In genomic region chr1:74124991-74125552, GRCm38 (mm10) we compare ENCODE assay signal across 8 mouse cellular contexts. TPM values are rescaled to one million over a fixed set of nuclear protein-coding genes. Genes with fewer than 3 reads are reported as not detected.
A peak's percentile ranks its signal among the peaks of the same experiment; 100 is the strongest.
DNase-seq lines count a peak whose midpoint lies in the region; ATAC-seq and TF ChIP-seq lines count a peak whose summit lies in the region.

Gene Rufy4, plus strand, starts transcription at chr1:74125541.

- ATAC-seq in embryonic facial prominence, embryonic 12.5 days (ENCODE audit: insufficient number of reproducible peaks, insufficient read depth, low FRiP score, low TSS enrichment) = peak; percentile 28; the same call in 1 of the 2 replicates
- peak; percentile 31; the same call in 1 of the 2 replicates for ATAC-seq in limb, embryonic 15.5 days (ENCODE audit: insufficient number of reproducible peaks, low FRiP score, low TSS enrichment, low read depth)
- ATAC-seq in midbrain, postnatal 0 days (ENCODE audit: low FRiP score) = peak; percentile 48

- 0 out of 2 replicates have a peak, but pooled peaks cover 7% of the 10 kb centered on the region for H3K4me1 ChIP-seq in embryonic facial prominence, embryonic 12.5 days
- peaks cover 32% of the 10 kb centered on the region for H3K4me1 ChIP-seq in heart, embryonic 10.5 days
- peaks cover 32% of the 10 kb centered on the region for H3K4me1 ChIP-seq in limb, embryonic 15.5 days
- H3K4me1 ChIP-seq in midbrain, postnatal 0 days (ENCODE audit: insufficient read depth, low read length) = no peaks in the 10 kb centered on the region

- H3K4me3 ChIP-seq in embryonic facial prominence, embryonic 12.5 days = peak within 1 kb of the TSS; percentile 58
- peak within 1 kb of the TSS; percentile 77 for H3K4me3 ChIP-seq in heart, embryonic 10.5 days
- H3K4me3 ChIP-seq in limb, embryonic 15.5 days = peak within 1 kb of the TSS; percentile 60
- H3K4me3 ChIP-seq in midbrain, postnatal 0 days (ENCODE audit: low read depth, low read length) = peak within 1 kb of the TSS; percentile 42

- H3K4me2 ChIP-seq in embryonic facial prominence, embryonic 12.5 days (replicated peaks) = peak within 1 kb of the TSS; percentile 97
- peak within 1 kb of the TSS; percentile 98 for H3K4me2 ChIP-seq in limb, embryonic 15.5 days
- H3K4me2 ChIP-seq in midbrain, postnatal 0 days (ENCODE audit: low read depth, low read length, poor library complexity, severe bottlenecking) = peak within 1 kb of the TSS; percentile 81

- H3K36me3 ChIP-seq in embryonic facial prominence, embryonic 12.5 days = no peaks in the 10 kb centered on the region
- H3K36me3 ChIP-seq in heart, embryonic 10.5 days = no peaks in the 10 kb centered on the region
- H3K36me3 ChIP-seq in limb, embryonic 15.5 days = no peaks in the 10 kb centered on the region
- H3K36me3 ChIP-seq in midbrain, postnatal 0 days (ENCODE audit: insufficient read depth, low read length) = no peaks in the 10 kb centered on the region

- peak; percentile 96 for DNase-seq in 416B (ENCODE audit: low read depth)
- peak; percentile 60 for DNase-seq in adrenal gland, postnatal 25 days
- DNase-seq in heart, embryonic 10.5 days (ENCODE audit: low spot score) = peak; percentile 87
- peak; percentile 84 for DNase-seq in kidney, adult 9 months
- DNase-seq in midbrain, postnatal 0 days (ENCODE audit: low spot score) = peak; percentile 87
- DNase-seq in spleen, postnatal 10 days (ENCODE audit: low spot score in 2 of 2) = peak; percentile 50 to 79

- peaks cover 33% of the 10 kb centered on the region for H3K27me3 ChIP-seq in embryonic facial prominence, embryonic 12.5 days
- H3K27me3 ChIP-seq in heart, embryonic 10.5 days (ENCODE audit: insufficient read depth, poor library complexity, severe bottlenecking) = peaks cover 69% of the 10 kb centered on the region
- peaks cover 27% of the 10 kb centered on the region; the same call in 1 of the 2 replicates for H3K27me3 ChIP-seq in limb, embryonic 15.5 days
- H3K27me3 ChIP-seq in midbrain, postnatal 0 days (ENCODE audit: insufficient read depth, low read length) = peaks cover 24% of the 10 kb centered on the region

- WGBS in embryonic facial prominence, embryonic 12.5 days = under 1% methylated on average over 12 of the region's 12 CpGs
- 1% methylated on average over 12 of the region's 12 CpGs for WGBS in heart, embryonic 10.5 days
- 0% methylated on average over 12 of the region's 12 CpGs for WGBS in limb, embryonic 15.5 days
- under 1% methylated on average over 12 of the region's 12 CpGs for WGBS in midbrain, postnatal 0 days

- no peak within 1 kb of the TSS for H3K27ac ChIP-seq in embryonic facial prominence, embryonic 12.5 days
- H3K27ac ChIP-seq in heart, embryonic 10.5 days = peak within 1 kb of the TSS; percentile 83
- peak within 1 kb of the TSS; percentile 43 for H3K27ac ChIP-seq in limb, embryonic 15.5 days
- no peak within 1 kb of the TSS for H3K27ac ChIP-seq in midbrain, postnatal 0 days (ENCODE audit: low read depth, low read length)

- H3K9me3 ChIP-seq in embryonic facial prominence, embryonic 12.5 days = no peaks in the 10 kb centered on the region
- H3K9me3 ChIP-seq in heart, embryonic 10.5 days = no peaks in the 10 kb centered on the region
- H3K9me3 ChIP-seq in limb, embryonic 15.5 days = no peaks in the 10 kb centered on the region
- no peaks in the 10 kb centered on the region for H3K9me3 ChIP-seq in midbrain, postnatal 0 days (ENCODE audit: low read length)

- peak; percentile 88 for TF ChIP-seq CTCF in midbrain, postnatal 0 days (IDR thresholded peaks at IDR 0.05)

- H3K9ac ChIP-seq in embryonic facial prominence, embryonic 12.5 days = peak within 1 kb of the TSS; percentile 75
- peak within 1 kb of the TSS; percentile 64 for H3K9ac ChIP-seq in limb, embryonic 15.5 days
- peak within 1 kb of the TSS; percentile 50; the same call in 1 of the 2 replicates for H3K9ac ChIP-seq in midbrain, postnatal 0 days (replicated peaks; ENCODE audit: low read length, poor library complexity, severe bottlenecking)

RNA-seq across cellular contexts. Expression of gene Rufy4, which starts in this region (rescaled TPM):
- total RNA-seq in adrenal gland, postnatal 25 days (2021) = 2.2 and 2.3 TPM in 2 replicates
- polyA plus RNA-seq in embryonic facial prominence, embryonic 12.5 days (2016; fragmentation: Nextera tagmentation; extraction: Ambion mirVana) = 0.22 and 0.26 TPM in 2 replicates
- 0.16 and 0.23 TPM in 2 replicates for polyA plus RNA-seq in heart, embryonic 10.5 days (2016; fragmentation: Nextera tagmentation; extraction: Ambion mirVana)
- polyA plus RNA-seq in limb, embryonic 15.5 days (2015; fragmentation: Nextera tagmentation; extraction: Ambion mirVana) = 0.35 and 0.84 TPM in 2 replicates
- 0.33 TPM in 1 of 2 replicates, not detected in the other for total RNA-seq in midbrain, postnatal 0 days (2014; rRNA removed)
- polyA plus RNA-seq in midbrain, postnatal 0 days (2015; fragmentation: Nextera tagmentation; extraction: Ambion mirVana) = 0.09 and 0.11 TPM in 2 replicates

Comparison
In these comparisons a context has a peak if more than half of its experiments do, and no peak if none do; other contexts are left out.
1. Peak in ATAC-seq, H3K4me3 ChIP-seq, H3K9ac ChIP-seq and H3K4me2 ChIP-seq in embryonic facial prominence, embryonic 12.5 days; RNA of the gene not detected or under 1 TPM.
2. Peak in DNase-seq, H3K4me3 ChIP-seq and H3K27ac ChIP-seq in heart, embryonic 10.5 days; RNA of the gene not detected or under 1 TPM.
3. Peak in ATAC-seq, H3K4me3 ChIP-seq, H3K27ac ChIP-seq, H3K9ac ChIP-seq and H3K4me2 ChIP-seq in limb, embryonic 15.5 days; RNA of the gene not detected or under 1 TPM.
4. Peak in DNase-seq, ATAC-seq, H3K4me3 ChIP-seq, H3K9ac ChIP-seq and H3K4me2 ChIP-seq in midbrain, postnatal 0 days; RNA of the gene not detected or under 1 TPM.